Mouse (Mus musculus): ENCODE data around the gene Nup205.
"Not testable (repeated sequence)": the region's sequence is repeated elsewhere in the genome, so short reads cannot be mapped to it uniquely, and the experiment has no call there.

Gene Nup205

DNA sequence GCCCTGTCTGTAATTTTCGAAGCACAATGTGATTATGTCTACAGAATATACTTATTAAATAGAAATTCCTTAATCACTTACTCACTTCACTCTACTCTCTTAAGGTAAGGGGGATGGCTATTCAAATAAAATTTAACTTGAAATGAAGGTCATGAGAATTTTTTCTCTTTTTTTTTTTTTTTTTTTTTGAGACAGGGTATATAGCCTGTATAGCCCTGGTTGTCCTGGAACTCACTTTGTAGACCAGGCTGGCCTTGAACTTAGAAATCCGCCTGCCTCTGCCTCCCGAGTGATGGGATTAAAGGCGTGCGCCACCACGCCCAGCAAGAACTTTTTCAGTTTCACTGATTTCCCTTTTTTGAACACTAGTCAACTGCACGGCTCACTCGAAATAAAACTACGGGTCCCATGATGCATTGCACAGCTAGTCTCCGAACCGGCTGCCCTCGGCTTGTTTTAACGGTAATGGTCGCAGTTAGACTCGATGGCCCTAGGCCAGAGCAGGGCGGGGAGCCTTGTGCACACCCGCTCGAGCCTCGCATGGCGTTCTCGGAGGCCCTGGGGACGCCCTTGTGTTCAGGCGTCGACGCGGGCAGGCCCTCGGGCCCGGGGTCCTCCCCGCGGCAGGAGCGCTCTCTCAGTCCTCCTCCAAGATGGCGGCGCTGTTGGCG is at the start of gene Nup205:
Gene Nup205 (plus strand): TSS at position 443 of the 671 bp plus-strand sequence.
- peak; percentile 87 for DNase-seq

DNA sequence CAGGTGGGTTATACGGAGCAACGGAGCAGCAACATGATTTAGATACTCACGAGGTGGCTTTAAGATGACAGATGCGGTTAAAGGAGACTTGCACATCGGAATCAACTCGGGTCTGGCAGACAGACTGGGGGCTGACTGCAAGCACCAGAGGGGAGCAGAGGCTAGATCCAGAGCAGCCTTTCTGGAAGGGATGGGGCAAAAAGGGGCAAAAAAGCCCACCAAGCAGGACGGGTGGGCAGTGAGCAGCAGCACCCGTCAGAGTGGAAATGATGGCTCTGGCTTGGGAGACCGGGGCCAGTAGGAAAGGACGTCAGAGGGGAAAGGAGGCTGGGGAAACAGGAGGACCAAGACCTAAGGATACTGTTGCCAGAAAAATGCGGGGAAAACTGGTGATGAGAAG is 44.4 kb upstream of the Nup205 start:
- DNase-seq = no peak

DNA sequence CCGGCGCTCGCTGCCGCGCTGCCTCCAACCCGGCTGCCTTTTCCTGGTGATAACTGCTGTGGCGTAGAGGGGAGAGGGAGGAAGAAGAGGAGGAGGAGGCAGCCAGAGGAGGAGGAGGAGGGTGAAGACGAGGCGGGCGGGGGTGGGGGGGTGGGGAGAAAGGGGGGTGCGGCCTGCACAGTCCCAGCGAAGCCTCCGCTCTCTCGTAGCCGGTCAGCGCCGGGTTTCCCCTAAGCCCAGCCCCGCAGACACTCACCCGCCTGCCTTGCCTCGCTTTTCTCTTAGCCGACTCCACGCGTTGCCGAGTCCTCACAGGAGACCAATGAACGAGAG is 44.0 kb upstream of the Nup205 start:
- DNase-seq = no peak

DNA sequence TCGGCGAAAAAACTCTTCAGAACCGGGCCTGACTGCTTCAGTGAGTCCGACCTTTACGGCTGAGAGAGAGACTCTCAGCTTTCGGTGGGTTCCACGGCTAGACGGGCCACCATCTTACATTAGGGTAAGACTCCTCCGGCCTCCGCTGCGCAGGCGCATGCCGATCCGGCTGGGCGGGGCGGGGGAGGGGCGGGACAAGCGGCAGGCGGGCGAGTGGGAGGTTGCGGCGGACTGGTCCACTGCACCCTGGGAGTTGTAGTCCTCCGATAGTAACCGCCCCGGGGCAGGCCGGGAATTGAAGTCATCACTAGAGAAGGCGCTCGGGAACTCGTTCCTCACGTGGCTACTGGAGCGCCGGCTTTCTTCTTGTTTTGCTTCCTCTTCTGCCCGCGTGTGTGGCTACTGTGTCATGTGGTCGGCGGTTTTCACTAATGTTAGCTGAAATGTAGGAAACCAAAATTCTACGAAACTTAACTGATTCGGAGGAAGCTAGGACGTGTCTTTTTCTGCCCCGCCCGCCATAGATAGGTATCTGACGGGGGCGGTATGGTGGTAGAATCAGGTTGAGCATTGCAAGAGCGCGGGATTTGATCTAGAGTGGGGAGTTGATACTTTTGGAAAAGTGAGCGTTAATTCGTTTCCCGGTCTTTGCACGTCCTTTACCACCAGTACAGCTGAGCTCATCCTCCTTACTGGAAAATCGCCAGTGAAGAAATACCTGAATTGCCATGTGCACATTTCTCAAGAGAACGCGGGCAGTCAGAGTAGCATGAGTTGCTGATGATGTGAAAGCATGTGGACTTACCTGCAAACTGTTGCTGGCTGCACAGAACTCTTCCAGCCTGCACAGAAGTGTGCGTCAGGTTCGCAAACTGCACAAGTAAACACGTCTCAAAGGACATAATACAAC is 43.4 kb upstream of the Nup205 start, which contains the start of gene Cnot4:
Gene Cnot4 (minus strand): TSS at position 146 of the 910 bp plus-strand sequence.
- peak; percentile 99 for DNase-seq

DNA sequence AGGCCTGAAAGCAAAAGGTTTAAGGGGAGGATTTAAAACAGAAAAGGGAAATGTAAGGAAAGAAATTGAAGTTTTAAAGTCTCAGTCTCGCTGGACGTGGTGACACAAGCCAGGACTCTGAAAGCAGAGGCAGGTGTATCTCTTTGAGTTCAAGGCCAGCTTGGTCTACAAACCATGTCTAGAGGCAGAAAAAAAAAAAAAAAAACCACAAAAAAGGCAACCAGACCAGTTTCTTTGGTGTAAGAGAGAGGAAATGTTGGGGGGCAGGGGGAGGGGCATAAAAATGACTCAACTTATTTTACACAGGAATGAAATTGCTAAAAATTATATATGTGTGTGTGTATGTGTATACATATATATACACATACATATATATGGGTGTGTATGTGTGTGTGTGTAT is 42.4 kb upstream of the Nup205 start:
- no peak for DNase-seq

- no peak for DNase-seq
Measured at GRCm38 (mm10) chr6:35140351-35140750, 36.9 kb upstream of the Nup205 start.

- DNase-seq = no peak
Measured at GRCm38 (mm10) chr6:35145569-35145968, 31.7 kb upstream of the Nup205 start.

DNA sequence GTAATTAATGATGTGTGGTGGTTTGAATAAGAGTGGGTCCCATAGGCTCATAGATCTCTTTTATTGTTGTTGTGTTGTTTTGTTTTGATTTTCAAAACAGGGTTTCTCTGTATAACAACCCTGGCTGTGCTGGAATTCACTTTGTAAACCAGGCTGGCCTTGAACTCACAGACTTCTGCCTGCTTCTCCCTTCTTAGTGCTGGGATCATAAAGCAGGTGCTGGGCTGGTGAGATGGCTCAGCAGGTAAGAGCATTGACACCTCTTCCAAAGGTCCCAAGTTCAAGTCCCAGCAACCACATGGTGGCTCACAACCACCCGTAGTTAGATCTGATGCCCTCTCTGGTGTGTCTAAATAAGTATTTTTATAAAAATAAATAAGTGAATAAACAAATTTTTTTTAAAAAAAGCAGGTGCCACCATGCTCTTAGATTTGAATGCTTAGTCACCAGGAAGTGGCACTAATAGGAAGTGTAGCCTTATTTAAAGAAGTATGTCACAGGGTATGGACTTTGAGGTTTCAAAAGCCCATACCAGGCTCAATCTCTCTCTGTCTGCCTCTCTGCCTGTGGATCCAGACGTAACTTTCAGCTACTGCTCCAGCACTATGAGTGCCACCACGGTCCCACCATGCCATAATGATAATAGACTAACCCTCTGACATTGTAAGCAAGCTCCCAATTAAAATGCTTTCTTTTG is 29.3 kb upstream of the Nup205 start:
- no peak for DNase-seq

- no peak for DNase-seq
Measured at GRCm38 (mm10) chr6:35154540-35154939, 22.7 kb upstream of the Nup205 start.

GRCm38 (mm10) chr6:35169250-35169649 is 8.0 kb upstream of the Nup205 start:
- DNase-seq = peak; percentile 16

DNA sequence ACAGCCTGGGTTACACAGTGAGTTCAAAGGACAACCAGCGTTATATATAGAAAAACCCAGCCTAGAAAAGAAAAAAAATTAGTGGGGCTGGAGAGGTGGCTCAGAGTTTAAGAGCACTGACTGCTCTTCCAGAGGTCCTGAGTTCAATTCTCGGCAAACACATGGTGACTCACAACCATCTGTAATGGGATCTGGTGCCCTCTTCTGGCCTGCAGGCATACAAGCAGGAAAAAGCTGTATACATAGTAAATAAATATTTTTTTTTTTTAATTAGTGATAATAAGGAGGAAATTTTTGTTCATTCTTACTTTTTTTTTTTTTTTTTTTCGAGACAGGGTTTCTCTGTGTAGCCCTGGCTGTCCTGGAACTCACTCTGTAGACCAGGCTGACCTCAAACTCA is 5.2 kb upstream of the Nup205 start:
- not testable (repeated sequence) for DNase-seq

GRCm38 (mm10) chr6:35173181-35173580 is 4.0 kb upstream of the Nup205 start:
- no peak for DNase-seq

GRCm38 (mm10) chr6:35177650-35178272 is 540 bp downstream of the Nup205 start:
- no peak for DNase-seq

DNA sequence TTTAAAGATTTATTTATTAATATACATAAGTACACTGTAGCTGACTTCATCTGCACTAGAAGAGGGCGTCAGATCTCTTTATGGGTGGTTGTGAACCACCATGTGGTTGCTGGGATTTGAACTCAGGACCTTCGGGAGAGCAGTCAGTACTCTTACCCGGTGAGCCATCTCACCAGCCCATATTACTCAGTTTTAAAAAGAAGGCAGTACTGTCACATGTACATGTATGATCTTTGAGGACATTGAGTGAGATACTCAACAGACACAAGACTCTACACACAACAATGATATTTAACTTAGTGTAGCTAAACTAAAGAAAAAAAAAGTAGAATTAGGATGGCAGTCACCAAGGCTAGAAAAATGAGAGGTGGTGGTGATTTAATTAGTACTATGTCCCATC is 2.1 kb downstream of the Nup205 start:
- DNase-seq = not testable (repeated sequence)

- DNase-seq = no peak
Measured at GRCm38 (mm10) chr6:35184781-35185180, 7.6 kb downstream of the Nup205 start.

- no peak for DNase-seq
Measured at GRCm38 (mm10) chr6:35191198-35191597, 14.0 kb downstream of the Nup205 start.

DNA sequence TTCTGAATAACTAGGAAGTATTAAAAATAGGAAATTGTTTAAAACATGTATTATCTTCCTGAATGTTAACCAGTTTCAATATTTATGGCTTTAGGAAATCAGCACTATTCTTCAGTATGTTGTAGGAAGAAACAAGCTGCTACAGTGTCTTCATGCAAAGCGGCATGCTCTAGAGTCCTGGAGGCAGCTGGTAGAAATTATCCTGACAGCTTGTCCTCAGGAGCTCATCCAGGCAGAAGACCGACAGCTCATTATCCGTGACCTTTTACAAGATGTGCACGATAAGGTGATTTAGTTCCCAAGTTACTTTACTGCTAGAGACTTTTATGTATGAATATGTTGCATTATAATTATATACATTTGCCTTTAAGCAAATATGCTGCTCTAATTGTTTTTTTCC is 48.5 kb downstream of the Nup205 start:
- DNase-seq = no peak

- DNase-seq = no peak
Measured at GRCm38 (mm10) chr6:35229415-35229814, 52.2 kb downstream of the Nup205 start.

- no peak for DNase-seq
Measured at GRCm38 (mm10) chr6:35236108-35236785, 59.0 kb downstream of the Nup205 start.

DNA sequence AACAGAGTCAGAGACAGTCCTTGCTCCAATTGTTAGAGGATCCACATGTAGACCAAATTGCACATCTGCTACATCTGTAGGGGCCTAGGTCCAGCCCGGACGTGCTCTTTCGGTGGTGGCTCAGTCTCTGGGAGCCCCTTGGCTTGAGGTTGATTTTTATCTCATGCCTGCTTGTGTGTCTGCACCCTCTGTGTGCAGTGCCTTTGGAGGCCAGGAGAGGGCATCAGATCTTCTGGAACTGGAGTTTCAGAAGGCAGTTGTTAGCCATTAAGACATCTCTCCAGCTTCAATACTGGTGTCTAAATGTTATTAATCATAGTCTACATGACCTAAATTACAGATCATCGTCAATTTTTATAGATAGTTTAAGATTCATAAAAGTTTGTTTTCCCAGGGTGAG is 66.0 kb downstream of the Nup205 start:
- DNase-seq = no peak

GRCm38 (mm10) chr6:35243989-35244388 is 66.8 kb downstream of the Nup205 start:
- no peak for DNase-seq

- no peak for DNase-seq
Measured at GRCm38 (mm10) chr6:35245086-35245485, 67.9 kb downstream of the Nup205 start.

All from kidney, adult 11 months (tissue).